Mouse (Mus musculus): Measurements from ENCODE around the gene Slc31a2. TPM values are rescaled to one million over a fixed set of nuclear protein-coding genes. Genes with fewer than 3 reads are reported as not detected.

Slc31a2 gene
- 1 to 10 TPM; 3.7 to 5.7 TPM for total RNA-seq (2023)

DNA sequence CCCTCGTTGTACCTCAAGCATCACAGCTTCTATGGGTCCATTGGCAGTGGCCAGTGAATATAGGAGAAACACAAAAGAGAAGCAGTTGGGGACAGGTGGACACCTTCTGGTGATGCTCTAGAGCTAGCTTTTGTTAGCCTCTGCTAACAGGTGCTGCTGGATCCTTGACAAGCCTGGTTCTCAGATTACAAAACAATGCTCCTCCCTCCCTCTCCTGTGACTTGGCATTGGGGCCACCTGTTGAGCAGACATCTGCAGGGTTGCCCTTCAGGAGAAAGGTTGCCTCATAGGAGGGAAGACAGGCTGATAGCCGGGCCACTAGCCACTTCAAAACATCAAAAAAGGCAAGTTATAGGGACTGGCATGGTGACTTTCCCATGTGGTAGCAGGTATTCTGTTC is at the start of gene Slc31a2:
TSS of gene Slc31a2 (plus strand) at position 287 of the 400 bp plus-strand sequence.

DNA sequence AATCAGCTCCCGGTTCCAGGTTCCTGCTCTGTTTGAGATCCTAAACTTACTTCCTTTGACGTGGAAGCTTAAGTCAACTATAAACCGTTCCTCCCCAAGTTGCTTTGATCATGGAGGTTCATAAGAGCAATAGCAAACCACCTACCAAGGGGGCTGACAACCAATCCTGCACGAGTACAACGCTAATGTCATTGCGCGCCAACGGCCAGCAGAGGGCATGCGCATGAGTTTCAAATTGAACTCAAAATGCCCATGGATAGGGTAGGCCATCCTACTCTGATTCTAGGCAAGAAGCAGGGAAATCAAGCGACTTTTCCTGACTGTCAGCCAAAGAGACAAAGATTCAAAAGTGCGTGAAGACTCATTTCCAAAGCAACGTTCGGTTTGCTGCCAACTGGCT is 31.6 kb upstream of the Slc31a2 start, which contains the start of gene Zfp37:
TSS of gene Zfp37 (minus strand) at position 279 of the 400 bp plus-strand sequence.

Other genes starting within 250 kb of the Slc31a2 start
- not detected for gene Mup20, start 208.4 kb upstream of the Slc31a2 start, total RNA-seq (2023)
- not detected for gene Mup3, start 175.2 kb upstream of the Slc31a2 start, total RNA-seq (2023)
- gene Mup21, start 111.7 kb upstream of the Slc31a2 start, total RNA-seq (2023): not detected
- not detected for gene Zfp37, start 31.5 kb upstream of the Slc31a2 start, total RNA-seq (2023)
- 10 to 100 TPM; 71.2 to 80.5 TPM for gene Fkbp15, start 98.0 kb downstream of the Slc31a2 start, total RNA-seq (2023)
- gene Slc31a1, start 98.2 kb downstream of the Slc31a2 start, total RNA-seq (2023): 1 to 10 TPM; 4.6 to 5.3 TPM
- gene Cdc26, start 146.1 kb downstream of the Slc31a2 start, total RNA-seq (2023): 10 to 100 TPM; 45.8 to 54.6 TPM
- gene Prpf4, start 146.2 kb downstream of the Slc31a2 start, total RNA-seq (2023): 10 to 100 TPM; 19.1 to 24.0 TPM
- gene Rnf183, start 172.7 kb downstream of the Slc31a2 start, total RNA-seq (2023): not detected
- gene Wdr31, start 208.3 kb downstream of the Slc31a2 start, total RNA-seq (2023): not detected
- gene Bspry, start 217.5 kb downstream of the Slc31a2 start, total RNA-seq (2023): 1 to 10 TPM; 1.6 to 2.6 TPM
- gene Hdhd3, start 240.9 kb downstream of the Slc31a2 start, total RNA-seq (2023): 1 to 10 TPM in 1 of 2 experiments, under 1 TPM in 1; 0.80 to 1.7 TPM